Mouse (Mus musculus) ovary, postnatal 10 days (tissue): Measurements from ENCODE around the gene Ceacam16.
A peak's percentile ranks its signal among the peaks of the same experiment; 100 is the strongest.

Experiments used
- DNase-seq: peaks from one replicate; pipeline ENCODE4 v3.0.0; 2022; ENCODE audit warnings: low spot score

Ceacam16 gene

GRCm38 (mm10) chr7:19843561-19843960, 17.5 kb downstream of the Ceacam16 start:
- DNase-seq: peak; percentile 64

DNA sequence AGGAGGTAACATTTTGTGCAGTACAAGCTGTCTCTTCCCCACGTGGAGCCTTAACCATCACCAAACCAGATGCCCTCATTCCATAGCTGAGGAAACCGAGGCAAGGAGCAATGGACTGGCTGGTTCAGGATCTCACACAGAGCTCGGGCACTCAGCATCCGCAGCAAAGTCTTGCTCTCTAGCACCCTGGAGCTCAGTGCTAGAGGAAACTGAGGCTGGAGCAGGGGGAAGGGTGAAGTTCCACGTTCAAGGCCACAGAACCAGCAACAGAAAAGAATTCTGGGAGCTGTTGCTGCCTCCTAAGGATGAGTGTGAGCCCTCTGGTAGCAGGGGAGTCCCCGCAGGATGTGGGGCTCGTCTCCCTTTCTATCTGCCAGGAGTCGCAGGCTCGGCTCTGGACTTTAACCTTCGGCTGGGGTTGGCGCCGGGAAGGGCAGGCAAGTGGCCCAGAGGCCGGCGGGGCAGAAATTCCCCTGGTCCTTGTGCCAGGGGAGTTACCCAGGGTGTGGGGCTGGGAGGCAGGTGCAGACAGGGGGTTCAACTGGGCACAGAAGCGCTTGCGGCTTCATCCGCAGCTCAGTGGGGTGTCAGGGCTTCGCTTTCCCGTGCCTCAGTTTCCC, 18.1 kb downstream of the Ceacam16 start:
- no peak for DNase-seq

DNA sequence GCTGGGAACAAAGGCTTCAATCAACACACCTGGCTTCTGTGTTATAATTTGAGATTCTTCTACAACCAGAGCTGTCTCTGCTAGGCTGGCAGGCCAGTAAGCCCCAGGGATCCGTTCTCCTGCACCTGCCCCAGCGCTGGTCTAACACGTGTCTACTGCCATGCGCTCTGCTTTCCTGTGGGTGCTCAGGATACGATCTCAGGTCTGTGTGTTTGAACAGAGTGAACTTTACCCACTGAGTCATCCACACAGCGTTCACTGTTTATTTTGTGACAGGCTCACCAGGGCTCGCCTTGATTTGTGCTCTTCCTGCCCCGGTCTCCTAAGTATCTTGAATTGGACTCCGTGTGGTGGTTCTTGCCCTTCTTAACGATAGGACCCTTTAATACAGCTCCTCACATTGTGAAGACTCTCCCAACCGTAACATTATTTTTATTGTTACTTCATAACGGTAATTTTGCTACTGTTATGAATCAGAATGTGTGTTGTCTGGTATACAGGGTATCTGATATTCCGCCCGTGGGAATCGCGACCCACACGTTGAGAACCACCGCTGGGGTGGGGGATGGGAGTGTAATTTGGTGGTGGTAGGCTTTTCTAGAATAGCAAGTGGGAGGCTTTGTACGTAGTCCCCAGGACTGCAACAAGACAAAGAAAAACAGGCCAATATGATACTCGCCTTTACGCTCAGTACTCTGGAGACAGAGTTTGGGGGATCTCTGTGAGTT, 19.2 kb downstream of the Ceacam16 start:
- no peak for DNase-seq

- DNase-seq: no peak
These were observed 20.2 kb downstream of the Ceacam16 start for GRCm38 (mm10) chr7:19840936-19841335.

- DNase-seq: no peak
These were observed 20.7 kb downstream of the Ceacam16 start for GRCm38 (mm10) chr7:19840371-19840770.

GRCm38 (mm10) chr7:19836843-19837242, 24.3 kb downstream of the Ceacam16 start:
- DNase-seq: no peak

DNA sequence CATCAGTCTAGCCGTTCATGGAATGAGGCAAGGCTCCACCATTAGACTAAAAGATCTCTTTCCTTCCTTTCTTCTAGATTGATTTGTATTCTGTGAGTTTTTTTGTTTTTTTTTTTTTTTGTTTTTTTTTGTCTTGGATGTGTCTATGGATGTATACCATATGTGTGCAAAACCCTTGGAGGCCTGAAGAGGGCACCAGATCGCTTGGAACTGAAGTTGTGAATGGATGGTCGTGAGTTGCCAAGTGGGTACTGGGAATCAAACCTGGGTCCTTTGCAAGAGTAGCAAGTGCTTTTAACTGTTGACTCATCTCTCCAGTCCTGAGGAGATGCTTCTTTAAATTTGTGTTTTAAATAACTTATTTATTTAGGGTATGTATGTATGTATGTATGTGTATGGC, 27.0 kb downstream of the Ceacam16 start:
- DNase-seq: no peak

GRCm38 (mm10) chr7:19831837-19832236, 29.3 kb downstream of the Ceacam16 start:
- DNase-seq: no peak

GRCm38 (mm10) chr7:19830682-19831156, 30.4 kb downstream of the Ceacam16 start:
- peak; percentile 63 for DNase-seq

- DNase-seq: no peak
These were observed 31.4 kb downstream of the Ceacam16 start for GRCm38 (mm10) chr7:19829694-19830093.

GRCm38 (mm10) chr7:19826756-19827155, 34.3 kb downstream of the Ceacam16 start:
- DNase-seq: no peak

DNA sequence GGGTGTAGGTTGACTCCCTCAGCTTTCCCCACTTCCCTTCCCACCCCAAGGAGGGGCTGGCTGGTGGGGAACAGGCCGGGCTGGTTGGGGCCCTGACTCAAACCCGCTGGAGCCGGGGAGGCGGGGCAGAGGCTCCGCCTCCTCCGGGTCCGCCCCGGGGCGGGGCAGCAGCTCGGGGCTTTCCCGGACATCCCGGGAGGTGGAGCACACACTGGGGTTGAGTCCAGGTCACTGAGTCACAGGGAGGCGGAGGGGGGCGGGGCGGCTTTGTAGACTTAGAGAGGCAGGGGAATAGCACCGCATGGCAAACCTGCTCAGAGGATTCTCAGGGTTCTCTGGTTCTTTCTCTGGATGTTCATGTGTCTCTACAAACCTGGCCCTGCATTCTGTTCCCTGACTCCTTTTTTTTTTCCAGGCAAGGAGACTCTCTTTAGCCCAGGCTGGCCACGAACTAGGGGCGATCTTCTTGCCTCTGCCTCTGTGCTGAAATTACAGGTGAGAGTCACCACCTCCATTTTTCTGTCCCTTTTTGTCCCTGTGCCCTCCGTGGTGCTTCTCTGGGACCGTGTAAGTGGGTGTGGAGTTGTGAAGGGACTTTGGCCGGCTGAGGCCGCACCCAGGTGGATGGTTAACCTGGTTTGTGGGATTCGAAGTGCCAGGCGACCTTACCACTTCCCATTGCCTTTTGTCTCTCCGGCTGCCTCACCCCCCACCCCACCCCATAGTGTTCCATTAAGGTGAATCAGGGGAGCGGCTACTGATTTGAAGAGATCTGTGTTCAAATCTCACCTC, 36.7 kb downstream of the Ceacam16 start:
- peak; percentile 69 for DNase-seq

DNA sequence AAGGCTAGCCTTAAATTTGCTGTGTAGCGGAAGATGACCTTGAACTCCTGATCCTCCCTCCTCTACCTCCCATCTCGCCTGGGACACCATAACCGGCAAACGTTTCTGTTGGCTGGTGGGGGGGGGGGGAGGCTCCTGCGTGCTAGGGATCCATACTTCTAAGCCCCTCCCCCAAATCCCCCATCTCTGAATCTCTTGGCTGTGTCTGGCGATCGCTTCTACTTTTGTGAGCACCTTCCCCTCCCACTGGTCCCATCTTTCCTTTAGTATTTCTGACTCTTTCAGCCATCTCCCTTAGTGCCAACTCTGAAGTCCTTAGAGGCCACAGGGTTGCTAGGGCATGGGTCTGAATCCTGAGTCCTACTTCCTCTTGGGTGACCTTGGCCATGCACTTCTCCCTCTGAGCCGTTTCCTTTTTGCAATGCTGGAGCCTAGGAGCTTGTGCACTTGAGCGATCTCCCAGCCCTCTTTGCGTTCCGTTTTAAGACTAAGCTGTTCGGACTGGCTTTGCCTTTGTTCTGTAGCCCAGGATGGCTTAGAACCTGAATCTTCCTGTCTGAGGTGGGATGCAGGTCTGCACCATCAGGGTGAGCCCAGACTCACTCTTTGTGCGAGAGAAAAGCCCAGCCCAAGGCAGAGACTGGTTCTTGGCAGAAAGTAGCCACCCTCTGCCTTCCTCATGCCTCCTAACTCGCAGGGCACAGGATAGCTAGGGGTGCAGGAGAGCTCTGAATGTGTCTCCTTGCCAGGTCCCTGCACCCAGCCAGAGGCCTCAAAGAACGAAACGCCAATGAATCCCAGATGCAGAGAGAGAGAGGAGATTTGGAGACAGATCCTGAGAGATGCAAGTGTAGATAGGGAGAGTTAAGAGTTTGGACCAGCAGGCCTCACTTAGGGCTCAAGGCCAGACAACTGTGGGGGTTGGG, 37.6 kb downstream of the Ceacam16 start:
- DNase-seq: no peak

- DNase-seq: no peak
These were observed 38.5 kb downstream of the Ceacam16 start, which contains the start of gene Bcl3 for GRCm38 (mm10) chr7:19822604-19823058. Gene Bcl3 (minus strand): TSS chr7:19822770.

- DNase-seq: no peak
These were observed 38.9 kb downstream of the Ceacam16 start for GRCm38 (mm10) chr7:19822193-19822592.

- no peak for DNase-seq
These were observed 39.5 kb downstream of the Ceacam16 start for GRCm38 (mm10) chr7:19821633-19822032.

GRCm38 (mm10) chr7:19820347-19821048, 40.6 kb downstream of the Ceacam16 start:
- no peak for DNase-seq

GRCm38 (mm10) chr7:19818875-19819274, 42.2 kb downstream of the Ceacam16 start:
- DNase-seq: no peak

DNA sequence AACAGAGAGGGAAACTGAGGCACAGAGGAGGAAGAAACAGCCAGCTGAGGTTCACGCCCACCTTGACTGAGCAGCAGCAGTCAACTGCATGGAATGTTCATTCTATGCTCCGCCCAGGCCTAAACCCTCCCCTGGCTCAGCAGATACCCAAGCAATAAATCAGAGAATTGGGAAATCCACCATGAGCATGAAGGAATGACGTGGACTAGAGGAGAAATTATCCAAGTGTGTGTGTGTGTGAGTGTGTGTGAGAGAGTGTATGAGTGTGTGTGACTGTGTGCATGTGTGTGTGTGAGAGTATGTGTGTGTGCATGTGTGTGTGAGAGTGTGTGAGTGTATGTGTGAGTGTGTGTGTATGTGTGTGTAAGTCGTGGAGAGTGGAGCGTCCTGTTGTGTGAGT, 42.7 kb downstream of the Ceacam16 start:
- DNase-seq: no peak

DNA sequence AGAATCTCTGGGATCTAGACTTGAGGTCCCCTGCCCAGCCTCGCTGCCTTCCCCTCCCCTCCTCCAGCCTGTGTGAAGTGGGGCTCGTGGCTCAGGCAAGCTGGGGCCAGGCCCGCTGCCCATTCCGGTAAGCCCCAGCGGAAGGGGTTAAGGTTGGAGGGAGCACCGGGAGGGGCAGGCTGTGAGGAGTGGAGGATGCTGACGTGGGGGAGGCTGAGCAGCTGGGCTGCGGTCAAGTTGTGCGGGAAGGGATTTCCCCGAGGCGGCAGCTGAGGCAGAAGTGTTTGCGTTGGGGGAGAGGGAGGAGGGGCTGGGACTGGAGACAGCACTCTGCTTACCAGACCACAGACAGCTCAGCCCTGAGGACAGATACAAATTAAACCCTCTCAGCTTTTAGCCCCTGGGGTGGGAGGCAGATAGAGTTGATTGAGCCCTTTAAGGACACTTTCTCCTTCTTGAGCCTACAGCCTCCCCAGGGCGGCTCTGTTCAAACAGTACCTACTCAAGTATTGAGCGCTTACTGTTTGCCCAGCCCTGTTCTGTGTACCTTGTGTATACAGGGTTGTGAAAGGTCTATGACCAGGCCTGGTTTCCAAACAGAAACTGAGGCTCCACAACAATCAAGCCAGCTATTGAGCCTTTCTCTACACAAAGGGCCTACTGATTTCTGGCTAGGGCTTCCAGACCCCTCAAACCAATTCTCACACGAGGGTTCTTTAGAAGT, 43.6 kb downstream of the Ceacam16 start:
- DNase-seq: no peak
